Mouse (Mus musculus): ENCODE measurements around the gene Katnbl1.

DNA sequence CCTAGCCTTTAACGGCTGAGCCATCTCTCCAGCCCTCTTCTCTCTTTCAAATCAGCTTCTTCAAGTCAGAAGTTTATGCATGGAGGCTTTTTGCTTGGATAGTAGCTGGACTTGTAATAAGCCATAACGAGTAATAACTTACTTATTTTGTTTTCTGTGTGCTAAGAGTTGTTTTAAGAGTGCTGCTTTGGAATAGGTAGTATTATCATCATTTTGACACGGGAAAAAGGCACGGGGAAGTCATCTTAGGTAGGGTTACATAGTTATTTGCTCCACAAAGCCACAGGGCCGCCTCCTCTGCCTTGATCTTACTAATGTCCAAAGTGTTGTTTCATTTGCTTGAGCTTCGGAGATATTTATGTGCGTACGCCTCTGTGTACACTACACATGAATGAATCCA is 1.1 kb downstream of the Katnbl1 start:
- TF ChIP-seq POLR2A (IDR thresholded peaks at IDR 0.05; ENCODE audit: insufficient read length, low read depth) (no peak), TCF3 (IDR thresholded peaks at IDR 0.05; ENCODE audit: insufficient read length, low read depth) (no peak), USF1 (IDR thresholded peaks at IDR 0.05; ENCODE audit: low read depth) (no peak), MAX (IDR thresholded peaks at IDR 0.05; ENCODE audit: low read depth) (no peak), SRF (IDR thresholded peaks at IDR 0.05; ENCODE audit: control insufficient read depth, insufficient read length, low read depth) (no peak), POLR2AphosphoS2 (IDR thresholded peaks at IDR 0.05; ENCODE audit: insufficient read length, low read depth) (no peak), TCF12 (IDR thresholded peaks at IDR 0.05; ENCODE audit: insufficient read depth, poor library complexity, severe bottlenecking) (no peak), MYOG (IDR thresholded peaks at IDR 0.05; ENCODE audit: control insufficient read depth in 1 of 3, insufficient read depth in 1 of 3, insufficient read length in 2 of 3, low read depth in 2 of 3) (no peak), REST (IDR thresholded peaks at IDR 0.05; ENCODE audit: insufficient read depth, insufficient read length) (no peak), CEBPB (IDR thresholded peaks at IDR 0.05; ENCODE audit: insufficient read depth, poor library complexity, severe bottlenecking) (no peak), E2F4 (IDR thresholded peaks at IDR 0.05; ENCODE audit: insufficient read depth) (no peak)
